Mouse (Mus musculus) heart, postnatal 4 days (tissue): ENCODE data around the gene Armcx3. TPM values are rescaled to one million over a fixed set of nuclear protein-coding genes. Genes with fewer than 3 reads are reported as not detected.

Experiments
- microRNA-seq, 2 experiments: library from miRNA; unstranded; fragments of <30 nt; microRNA quantifications; one replicate each; pipeline ENCODE4 v1.2.0; 2021 to 2022
- total RNA-seq, 2 experiments: library from RNA; stranded (reverse); gene quantifications; 2 replicates each; pipeline ENCODE4 v1.2.3; 2021

The Armcx3 gene
- total RNA-seq, 2 experiments from 2014 or later = 56.7 to 63.6 TPM

Small RNA genes within 50 kb of the gene (microRNA-seq; reads per million reads assigned to microRNA genes)
- 1.0 to 1.7 reads per million in 2 experiments for gene Mir7093

Other genes with a start within 250 kb of the Armcx3 start
- 10 to 100 TPM; 31.1 to 35.9 TPM for gene Timm8a1, start 214.7 kb upstream of the Armcx3 start, total RNA-seq
- under 1 TPM; 0.63 to 0.71 TPM for gene Btk, start 173.0 kb upstream of the Armcx3 start, total RNA-seq
- gene Rpl36a, start 170.9 kb upstream of the Armcx3 start, total RNA-seq = 100 to 1,000 TPM; 208 to 224 TPM
- 1 to 10 TPM; 2.3 to 3.4 TPM for gene Gla, start 155.5 kb upstream of the Armcx3 start, total RNA-seq
- gene Hnrnph2, start 155.4 kb upstream of the Armcx3 start, total RNA-seq = 100 to 1,000 TPM; 102 to 105 TPM
- 10 to 100 TPM; 42.8 to 47.1 TPM for gene Armcx4, start 70.1 kb upstream of the Armcx3 start, total RNA-seq
- gene Armcx1, start 38.6 kb upstream of the Armcx3 start, total RNA-seq = 10 to 100 TPM; 17.0 to 18.8 TPM
- gene Armcx6, start 5.2 kb upstream of the Armcx3 start, total RNA-seq = 10 to 100 TPM in 1 of 2 experiments, 1 to 10 TPM in 1; 8.5 to 12.7 TPM
- 10 to 100 TPM; 54.6 to 58.5 TPM for gene Armcx2, start 52.6 kb downstream of the Armcx3 start, total RNA-seq
- under 1 TPM; 0.14 to 0.21 TPM for gene Nxf2, start 208.2 kb downstream of the Armcx3 start, total RNA-seq